Mouse (Mus musculus) liver, embryonic 14.5 days (tissue): ENCODE results near the gene Skp1a. TPM values are rescaled to one million over a fixed set of nuclear protein-coding genes. Genes with fewer than 3 reads are reported as not detected.

ENCODE experiments used
- ATAC-seq: fragments of 200-750 bp; cut with Nextera tagmentation; 2 replicates; pipeline ENCODE4 v1.8.0; 2017; ENCODE audit warnings: moderate number of reproducible peaks, mild to moderate bottlenecking, moderate library complexity; ENCODE audit not compliant: insufficient read depth
- DNase-seq, 3 experiments: peaks; one replicate each; pipeline ENCODE4 v3.0.0-alpha.2; 2012 to 2013; ENCODE audit warnings: low read depth in 3 of 3, low spot score in 3 of 3
- H3K27ac ChIP-seq: fragments of 300-500 bp; sonication (generic); 2 replicates; pipeline ENCODE4 v1.5.1; 2014; ENCODE audit warnings: moderate library complexity, mild to moderate bottlenecking, control low read depth, inconsistent platforms
- H3K27me3 ChIP-seq: fragments of 300-500 bp; sonication (generic); 2 replicates; pipeline ENCODE4 v1.6.1; 2014; ENCODE audit warnings: mild to moderate bottlenecking, low read length, moderate library complexity; ENCODE audit not compliant: control insufficient read depth, insufficient read depth
- H3K36me3 ChIP-seq: fragments of 300-500 bp; sonication (generic); replicated peaks from 2 replicates; pipeline ENCODE4 v1.6.1; 2014; ENCODE audit warnings: low read depth; ENCODE audit not compliant: control insufficient read depth, insufficient read depth
- H3K4me1 ChIP-seq, 2 experiments: fragments of 200-500 bp in 1 of 2; fragments of 300-500 bp in 1 of 2; sonication (generic) in 1 of 2; replicated peaks; 2 replicates each; pipeline ENCODE4 v1.6.1; 2012 to 2014; ENCODE audit warnings: antibody characterized with exemption in 1 of 2, inconsistent platforms in 1 of 2, low read length in 1 of 2; ENCODE audit not compliant: control insufficient read depth in 2 of 2, insufficient read depth in 2 of 2
- H3K4me2 ChIP-seq: fragments of 300-500 bp; sonication (generic); 2 replicates; pipeline ENCODE4 v1.6.1; 2014; ENCODE audit warnings: low read depth, mild to moderate bottlenecking, control low read depth, moderate library complexity
- H3K4me3 ChIP-seq, 2 experiments: fragments of 200-500 bp in 1 of 2; fragments of 300-500 bp in 1 of 2; sonication (generic) in 1 of 2; 2 replicates each; pipeline ENCODE4 v1.5.1; 2012 to 2014; ENCODE audit warnings: low read depth in 2 of 2, low read length in 2 of 2, mild to moderate bottlenecking in 2 of 2, control low read depth in 1 of 2, inconsistent platforms in 1 of 2, moderate library complexity in 1 of 2; ENCODE audit not compliant: insufficient read depth in 1 of 2
- H3K9ac ChIP-seq: fragments of 300-500 bp; sonication (generic); replicated peaks from 2 replicates; pipeline ENCODE4 v1.6.1; 2014; ENCODE audit warnings: mild to moderate bottlenecking, control low read depth, moderate library complexity
- H3K9me3 ChIP-seq: fragments of 300-500 bp; sonication (generic); 2 replicates; pipeline ENCODE4 v1.6.1; 2016; ENCODE audit warnings: low read length, mixed read lengths; ENCODE audit not compliant: control insufficient read depth
- CTCF ChIP-seq: IDR thresholded peaks from 2 replicates; pipeline ENCODE4 v1.5.1; 2016; ENCODE audit warnings: antibody characterized with exemption, low read depth, control low read depth
- EP300 ChIP-seq: IDR thresholded peaks from 2 replicates; pipeline ENCODE4 v1.6.1; 2016; ENCODE audit warnings: antibody characterized with exemption, low read depth
- WGBS: fragments of 180-500 bp; shearing (Covaris S2); extraction: QIAGEN DNeasy Blood & Tissue Kit; methylation state at CpG from one replicate; pipeline ENCODE4 v1.1.7; 2014; ENCODE audit not compliant: insufficient replicate concordance; 5-methylcytosine and 5-hydroxymethylcytosine counted together
- polyA plus RNA-seq, 2 experiments: library from polyadenylated mRNA; depleted of rRNA in 1 of 2; stranded (reverse) in 1 of 2; unstranded in 1 of 2; fragments of >200 nt; fragmentation: Nextera tagmentation in 1 of 2; extraction: Ambion mirVana in 1 of 2; gene quantifications; 2 replicates each; pipeline versions ENCODE4 v1.2.1 to v1.2.3; 2012 to 2014

Skp1a gene
- polyA plus RNA-seq, 2 experiments = 55.6 to 285 TPM

DNA sequence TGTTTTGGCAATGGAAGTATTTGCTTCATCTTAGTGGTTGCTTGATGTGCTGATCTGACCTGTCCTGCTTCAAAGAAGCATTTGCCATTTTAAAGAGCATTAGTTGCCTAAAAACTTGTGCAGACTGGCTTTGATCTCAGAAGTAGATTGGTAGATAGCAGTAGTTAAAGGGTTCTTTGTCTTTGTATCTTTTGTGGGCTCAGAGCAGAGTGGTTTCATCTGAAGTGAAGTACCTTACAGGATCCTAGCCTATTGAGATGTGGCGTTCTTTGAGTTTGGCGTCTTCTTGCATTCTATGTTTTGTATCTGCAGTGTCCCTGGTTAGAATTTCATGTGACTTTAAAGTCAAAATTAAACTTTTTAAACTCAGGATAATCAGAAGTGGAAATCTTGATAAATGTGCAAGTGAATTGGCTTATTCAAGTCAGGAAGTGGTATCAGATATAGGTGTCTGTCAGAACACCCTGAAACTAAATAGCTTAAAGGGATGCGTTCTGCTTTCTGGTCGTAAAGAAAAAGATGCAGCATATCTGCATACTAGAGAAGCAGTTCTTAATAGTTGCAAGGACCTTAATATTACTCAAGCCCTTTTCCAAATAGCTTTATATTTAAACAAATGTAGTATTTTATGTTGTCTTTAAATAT lies 9.2 kb downstream of the Skp1a start:
- no peak for TF ChIP-seq EP300
- TF ChIP-seq CTCF = no peak
- H3K36me3 ChIP-seq = peaks cover 49% of the 10 kb centered on the region
- H3K9me3 ChIP-seq = no peaks in the 10 kb centered on the region
- ATAC-seq = no peak
- H3K4me3 ChIP-seq = no peak overlapping the region
- no peak for DNase-seq
- no peak overlapping the region for H3K27ac ChIP-seq
- WGBS = 76% methylated on average over 4 of the region's 4 CpGs
- H3K4me2 ChIP-seq = no peak overlapping the region
- H3K27me3 ChIP-seq = no peaks in the 10 kb centered on the region
- no peaks in the 10 kb centered on the region for H3K4me1 ChIP-seq
- H3K9ac ChIP-seq = no peak overlapping the region

DNA sequence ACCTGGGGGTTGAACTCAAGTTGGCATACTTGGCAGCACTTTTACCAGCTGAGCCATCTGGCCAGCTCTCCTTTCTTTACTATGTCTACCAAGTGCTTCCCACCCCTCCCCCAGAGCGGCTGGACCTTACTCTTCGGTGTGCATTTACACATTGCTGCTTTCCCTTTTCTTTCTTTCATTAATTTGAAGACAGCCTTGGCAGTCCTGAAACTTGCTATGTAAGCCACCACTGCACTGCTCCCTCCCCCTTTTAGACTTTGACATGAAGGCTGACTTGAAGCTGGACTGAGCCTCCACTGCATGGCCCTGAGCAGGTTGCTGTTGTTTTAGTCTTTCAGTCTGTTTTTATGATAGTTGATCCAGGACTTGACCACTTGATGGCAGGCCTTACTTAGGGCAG lies 17.7 kb downstream of the Skp1a start:
- H3K4me2 ChIP-seq = no peak overlapping the region
- ATAC-seq = no peak
- H3K36me3 ChIP-seq = peaks cover 13% of the 10 kb centered on the region
- DNase-seq = no peak
- H3K9me3 ChIP-seq = no peaks in the 10 kb centered on the region
- H3K9ac ChIP-seq = no peak overlapping the region
- H3K4me3 ChIP-seq = no peak overlapping the region
- H3K27ac ChIP-seq = no peak overlapping the region
- WGBS = 81% methylated on average over 2 of the region's 2 CpGs
- no peaks in the 10 kb centered on the region for H3K4me1 ChIP-seq
- H3K27me3 ChIP-seq = no peaks in the 10 kb centered on the region
- TF ChIP-seq CTCF = no peak
- TF ChIP-seq EP300 = no peak

DNA sequence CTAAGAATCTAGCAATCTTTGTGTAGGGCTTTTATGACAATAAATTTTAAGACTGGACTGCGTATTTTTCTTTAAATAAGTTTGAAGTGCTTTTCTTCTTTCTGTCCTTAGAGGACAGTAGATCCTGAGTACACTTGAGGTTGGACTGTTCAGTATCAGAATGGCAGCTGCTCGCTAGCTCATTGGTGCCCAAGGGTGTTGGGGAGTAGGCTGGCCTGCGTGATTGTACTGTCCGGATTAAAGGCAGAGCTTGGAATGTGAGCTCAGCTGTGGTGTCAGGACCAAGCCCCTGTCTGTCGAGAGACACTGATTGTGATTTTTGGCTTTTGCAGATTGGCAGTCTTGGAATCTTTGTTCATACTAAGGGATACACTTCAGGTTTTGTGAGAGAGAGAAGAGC lies 20.0 kb downstream of the Skp1a start:
- Histone ChIP-seq H3K9me3 (no peaks in the 10 kb centered on the region), H3K27ac (no peak overlapping the region), H3K4me1 (no peaks in the 10 kb centered on the region), H3K4me3 (no peak overlapping the region), H3K4me2 (no peak overlapping the region), H3K36me3 (peaks cover 3% of the 10 kb centered on the region), H3K27me3 (no peaks in the 10 kb centered on the region), H3K9ac (no peak overlapping the region)
- DNase-seq = no peak
- TF ChIP-seq CTCF = no peak
- no peak for TF ChIP-seq EP300
- 68% methylated on average over 5 of the region's 5 CpGs for WGBS
- ATAC-seq = no peak

DNA sequence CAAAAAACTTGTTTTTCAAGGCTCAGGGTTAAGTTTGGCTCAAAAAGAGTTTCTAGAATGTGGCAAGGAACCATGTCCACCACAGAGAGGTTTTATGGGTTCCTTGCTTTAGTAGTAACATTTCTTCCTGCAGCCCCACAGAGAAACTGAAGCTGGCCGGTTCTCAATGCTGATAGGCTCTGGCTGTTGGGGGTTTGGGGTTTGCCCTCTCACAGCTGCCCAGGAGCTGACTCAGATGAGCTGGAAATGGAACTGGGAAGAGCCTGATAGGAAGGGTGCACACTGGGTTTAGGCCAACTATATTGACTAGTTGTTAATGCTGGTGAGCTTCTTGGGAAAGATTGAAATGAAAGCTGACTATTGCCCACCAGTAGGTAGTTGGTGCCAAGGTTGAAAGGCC lies 20.9 kb downstream of the Skp1a start:
- 43% methylated on average over 1 of the region's 1 CpGs for WGBS

DNA sequence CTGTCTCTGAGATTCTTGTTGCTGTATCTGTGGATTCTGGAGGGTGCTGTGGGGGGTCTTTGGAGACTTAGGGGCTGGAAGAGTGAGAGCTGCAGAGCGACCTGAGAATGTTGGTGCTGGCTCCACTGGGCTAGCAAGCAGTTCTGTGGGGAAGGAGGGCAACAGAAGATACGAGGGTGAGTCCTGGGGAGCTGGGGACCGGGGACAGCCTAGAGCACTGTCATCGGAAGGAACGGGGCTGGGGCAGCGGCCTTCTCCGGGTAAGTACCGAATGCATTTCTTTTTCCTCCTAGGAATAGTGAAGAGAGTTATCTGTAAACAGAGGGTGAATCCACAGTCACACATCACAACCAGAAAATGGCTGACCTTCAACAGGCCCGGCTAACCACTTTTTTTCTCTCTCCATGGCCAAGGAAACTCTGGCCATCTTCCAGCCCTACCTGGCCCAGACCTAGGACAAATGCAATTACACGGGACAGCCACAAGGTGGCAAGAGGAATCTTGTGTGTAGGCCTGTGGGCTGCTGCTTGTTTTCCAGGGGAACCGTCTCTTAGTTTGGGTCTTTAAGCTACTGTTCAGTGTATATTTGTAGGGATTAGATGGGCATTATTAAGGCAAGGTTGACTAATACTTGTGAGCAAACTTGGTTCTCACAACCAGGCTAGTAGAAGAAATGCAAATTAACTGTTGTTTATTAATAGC lies 22.0 kb downstream of the Skp1a start:
- Histone ChIP-seq H3K9me3 (no peaks in the 10 kb centered on the region), H3K4me3 (no peak overlapping the region), H3K27ac (no peak overlapping the region), H3K9ac (no peak overlapping the region), H3K36me3 (no peaks in the 10 kb centered on the region), H3K4me2 (no peak overlapping the region), H3K27me3 (no peaks in the 10 kb centered on the region), H3K4me1 (no peaks in the 10 kb centered on the region)
- WGBS = 63% methylated on average over 11 of the region's 11 CpGs
- ATAC-seq (no peak), DNase-seq (peak in 2 of 3 experiments; percentile 25 to 26)
- TF ChIP-seq EP300 (no peak), CTCF (peak; percentile 90)

More for the DNA sequence above, 20.9 kb downstream of the Skp1a start:
- Histone ChIP-seq H3K36me3 (peaks cover 3% of the 10 kb centered on the region; the same call in 1 of the 2 replicates), H3K4me2 (no peak overlapping the region), H3K27ac (no peak overlapping the region), H3K4me3 (no peak overlapping the region), H3K4me1 (no peaks in the 10 kb centered on the region), H3K27me3 (no peaks in the 10 kb centered on the region), H3K9me3 (no peaks in the 10 kb centered on the region), H3K9ac (no peak overlapping the region)
- ATAC-seq (no peak), DNase-seq (no peak)
- TF ChIP-seq EP300 = no peak
- no peak for TF ChIP-seq CTCF
